ENCODE assay signal across 31 mouse cellular contexts in the genomic region with DNA sequence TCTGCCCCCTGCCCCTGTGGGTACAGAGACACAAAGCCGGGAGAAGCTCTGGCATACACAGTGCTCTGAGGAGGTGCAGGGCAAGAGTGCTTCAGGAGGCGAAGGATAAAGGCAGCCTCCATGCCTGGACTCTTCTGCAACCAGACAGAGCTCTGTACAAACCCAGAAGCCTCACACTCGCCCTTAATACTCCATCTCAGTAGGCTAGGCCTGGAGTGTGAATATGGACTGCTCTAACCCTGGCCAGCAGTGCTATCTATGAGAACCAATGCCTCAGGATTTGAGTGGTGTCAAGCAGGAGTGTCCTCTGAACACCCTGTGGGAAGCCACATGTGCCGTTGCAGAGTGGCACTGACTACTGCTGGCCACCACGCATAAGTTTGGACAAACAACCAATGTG. TPM values are rescaled to one million over a fixed set of nuclear protein-coding genes. Genes with fewer than 3 reads are reported as not detected.
DNase-seq lines count a peak whose midpoint lies in the region; ATAC-seq and TF ChIP-seq lines count a peak whose summit lies in the region.
"Had no signal": no experiment of that assay in that cellular context is flagged by ENCODE, and none has a peak within 500 bp of the region (broad histone marks: within the 10 kb centered on the region; RNA-seq: fewer than 3 reads in every experiment).

No protein-coding gene starts in this region.

- intact Hi-C loops in gastrocnemius, adult 2 months (cut with DNase I): no loop called here

- ATAC-seq in hindbrain, postnatal 0 days: no peak
- no peak for ATAC-seq in hindbrain, embryonic 11.5 days (ENCODE audit: low FRiP score)
- no peak for ATAC-seq in embryonic facial prominence, embryonic 15.5 days (ENCODE audit: insufficient number of reproducible peaks, low FRiP score, low TSS enrichment, low read depth)
- no peak for ATAC-seq in limb, embryonic 15.5 days (ENCODE audit: insufficient number of reproducible peaks, low FRiP score, low TSS enrichment, low read depth)
- ATAC-seq: forebrain, postnatal 0 days; inflammation-experienced regulatory T-cells, adult 6 months; Patski had no signal

- H3K9me3 ChIP-seq in hindbrain, postnatal 0 days (ENCODE audit: low read length): no peaks in the 10 kb centered on the region
- H3K9me3 ChIP-seq in hindbrain, embryonic 11.5 days (ENCODE audit: control insufficient read depth, low read length): no peaks in the 10 kb centered on the region
- H3K9me3 ChIP-seq in embryonic facial prominence, embryonic 15.5 days (replicated peaks): no peaks in the 10 kb centered on the region
- no peaks in the 10 kb centered on the region for H3K9me3 ChIP-seq in limb, embryonic 15.5 days
- H3K9me3 ChIP-seq: heart, embryonic 10.5 days; lung, embryonic 15.5 days; neural tube, embryonic 13.5 days; stomach, embryonic 15.5 days had no signal

- H3K9ac ChIP-seq in hindbrain, postnatal 0 days (replicated peaks; ENCODE audit: low read length): no peak overlapping the region
- no peak overlapping the region for H3K9ac ChIP-seq in hindbrain, embryonic 11.5 days (ENCODE audit: low read depth, low read length)
- H3K9ac ChIP-seq in embryonic facial prominence, embryonic 15.5 days: no peak overlapping the region
- no peak overlapping the region; the same call in 1 of the 2 replicates for H3K9ac ChIP-seq in limb, embryonic 15.5 days
- H3K9ac ChIP-seq: forebrain, postnatal 0 days; lung, embryonic 15.5 days; midbrain, embryonic 12.5 days; neural tube, embryonic 13.5 days; stomach, embryonic 15.5 days had no signal

- H3K4me3 ChIP-seq in gastrocnemius, adult 2 months: no peak overlapping the region
- no peak overlapping the region for H3K4me3 ChIP-seq in hindbrain, postnatal 0 days (ENCODE audit: low read length)
- no peak overlapping the region for H3K4me3 ChIP-seq in hindbrain, embryonic 11.5 days (ENCODE audit: low read depth, low read length)
- H3K4me3 ChIP-seq in embryonic facial prominence, embryonic 15.5 days (replicated peaks): no peak overlapping the region
- H3K4me3 ChIP-seq in limb, embryonic 15.5 days: no peak overlapping the region
- H3K4me3 ChIP-seq: forebrain, embryonic 10.5 days; heart, embryonic 10.5 days; lung, embryonic 15.5 days; midbrain, embryonic 12.5 days; myocyte; neural tube, embryonic 13.5 days; stomach, embryonic 15.5 days had no signal

- peaks cover 27% of the 10 kb centered on the region for H3K4me1 ChIP-seq in hindbrain, postnatal 0 days (ENCODE audit: insufficient read depth, low read length)
- H3K4me1 ChIP-seq in hindbrain, embryonic 11.5 days (replicated peaks; ENCODE audit: control insufficient read depth, insufficient read depth, low read length): no peaks in the 10 kb centered on the region
- peaks cover 68% of the 10 kb centered on the region for H3K4me1 ChIP-seq in embryonic facial prominence, embryonic 15.5 days
- H3K4me1 ChIP-seq in limb, embryonic 15.5 days: peaks cover 60% of the 10 kb centered on the region

- no peak overlapping the region for H3K4me2 ChIP-seq in hindbrain, postnatal 0 days (ENCODE audit: low read depth, low read length)
- no peak overlapping the region for H3K4me2 ChIP-seq in hindbrain, embryonic 11.5 days (replicated peaks; ENCODE audit: low read depth, low read length)
- H3K4me2 ChIP-seq in embryonic facial prominence, embryonic 15.5 days (replicated peaks): no peak overlapping the region
- no peak overlapping the region for H3K4me2 ChIP-seq in limb, embryonic 15.5 days
- H3K4me2 ChIP-seq: liver, embryonic 11.5 days; lung, embryonic 15.5 days; midbrain, embryonic 12.5 days; neural tube, embryonic 13.5 days; stomach, embryonic 15.5 days had no signal

- DNase-seq in gastrocnemius, adult 2 months: peak; percentile 13
- no peak for DNase-seq in gastrocnemius, postnatal 4 days (ENCODE audit: low spot score in 2 of 2)
- DNase-seq in hindbrain, postnatal 0 days (ENCODE audit: low spot score): no peak
- no peak for DNase-seq in hindbrain, embryonic 11.5 days (ENCODE audit: low spot score)
- no peak for DNase-seq in kidney, postnatal 10 days
- DNase-seq: adrenal gland, postnatal 36 days; cerebellum, adult 18-20 months; forebrain, postnatal 0 days; gastrocnemius, postnatal 10 days; kidney, adult 11 months; kidney, postnatal 4 days; layer of hippocampus, adult 9-11 months; retina, postnatal 1 day; right cerebral cortex, postnatal 14 days had no signal

- peak overlapping the region; percentile 85 for H3K27ac ChIP-seq in gastrocnemius, adult 2 months
- peak overlapping the region; percentile 86; the same call in 1 of the 2 replicates for H3K27ac ChIP-seq in hindbrain, postnatal 0 days
- H3K27ac ChIP-seq in hindbrain, embryonic 11.5 days (ENCODE audit: low read depth, low read length): no peak overlapping the region
- H3K27ac ChIP-seq in embryonic facial prominence, embryonic 15.5 days (replicated peaks): peak overlapping the region; percentile 89; the same call in 1 of the 2 replicates
- H3K27ac ChIP-seq in limb, embryonic 15.5 days: peak overlapping the region; percentile 64; the same call in 1 of the 2 replicates
- H3K27ac ChIP-seq: forebrain, embryonic 10.5 days; heart, embryonic 10.5 days; lung, embryonic 15.5 days; midbrain, embryonic 12.5 days had no signal

- no peak for TF ChIP-seq CTCF in gastrocnemius, adult 2 months (IDR thresholded peaks at IDR 0.05)
- no peak for TF ChIP-seq CTCF in hindbrain, postnatal 0 days (IDR thresholded peaks at IDR 0.05; ENCODE audit: low read depth)

- H3K36me3 ChIP-seq in hindbrain, postnatal 0 days (ENCODE audit: insufficient read depth, low read length): no peaks in the 10 kb centered on the region
- H3K36me3 ChIP-seq in hindbrain, embryonic 11.5 days (ENCODE audit: control insufficient read depth, insufficient read depth, low read length): no peaks in the 10 kb centered on the region; the same call in 1 of the 2 replicates
- H3K36me3 ChIP-seq in embryonic facial prominence, embryonic 15.5 days: peaks cover 20% of the 10 kb centered on the region
- H3K36me3 ChIP-seq in limb, embryonic 15.5 days: peaks cover 41% of the 10 kb centered on the region
- H3K36me3 ChIP-seq: stomach, embryonic 15.5 days had no signal

- H3K27me3 ChIP-seq in hindbrain, postnatal 0 days (ENCODE audit: insufficient read depth, low read length): no peaks in the 10 kb centered on the region
- no peaks in the 10 kb centered on the region for H3K27me3 ChIP-seq in hindbrain, embryonic 11.5 days (ENCODE audit: control insufficient read depth, insufficient read depth, low read length)
- no peaks in the 10 kb centered on the region for H3K27me3 ChIP-seq in embryonic facial prominence, embryonic 15.5 days
- no peaks in the 10 kb centered on the region for H3K27me3 ChIP-seq in limb, embryonic 15.5 days
- H3K27me3 ChIP-seq: lung, embryonic 15.5 days; midbrain, embryonic 12.5 days; neural tube, embryonic 13.5 days; Patski; stomach, embryonic 15.5 days had no signal

- WGBS in hindbrain, postnatal 0 days: 84% methylated on average over 5 of the region's 5 CpGs
- WGBS in hindbrain, embryonic 11.5 days: 90% methylated on average over 5 of the region's 5 CpGs
- 85% methylated on average over 5 of the region's 5 CpGs for WGBS in embryonic facial prominence, embryonic 15.5 days
- 93% methylated on average over 5 of the region's 5 CpGs for WGBS in limb, embryonic 15.5 days

RNA-seq across cellular contexts. Expression of a gene that starts 13.4 kb away (rescaled TPM):
- 1 to 10 TPM; 1.0 to 1.1 TPM for total RNA-seq in gastrocnemius, adult 2 months (2021)
- total RNA-seq in gastrocnemius, postnatal 4 days (2021): 1 to 10 TPM; 3.2 to 4.3 TPM
- total RNA-seq in hindbrain, postnatal 0 days (2014; rRNA removed): 0.31 and 1.2 TPM in 2 replicates
- polyA plus RNA-seq in hindbrain, postnatal 0 days (2015; fragmentation: Nextera tagmentation; extraction: Ambion mirVana): 0.20 and 0.47 TPM in 2 replicates
- 0.37 and 0.42 TPM in 2 replicates for polyA plus RNA-seq in hindbrain, embryonic 11.5 days (2014; fragmentation: Nextera tagmentation; extraction: Ambion mirVana)
- 0.59 and 0.64 TPM in 2 replicates for polyA plus RNA-seq in embryonic facial prominence, embryonic 15.5 days (2015; fragmentation: Nextera tagmentation; extraction: Ambion mirVana)
- polyA plus RNA-seq in limb, embryonic 15.5 days (2015; fragmentation: Nextera tagmentation; extraction: Ambion mirVana): 1.2 and 1.5 TPM in 2 replicates
- total RNA-seq: common myeloid progenitor, adult 5-6 weeks; granulocyte monocyte progenitor cell, adult 5-6 weeks; megakaryocyte progenitor cell, adult 5-6 weeks; MEL had no signal
- polyA plus RNA-seq: liver, embryonic 11.5 days; liver, embryonic 16.5 days had no signal

RNA-seq across cellular contexts. Expression of a gene that starts 26.6 kb away (rescaled TPM):
- 100 to 1,000 TPM in 1 of 2 experiments, 10 to 100 TPM in 1; 70.1 to 115 TPM for total RNA-seq in gastrocnemius, adult 2 months (2021)
- total RNA-seq in gastrocnemius, postnatal 4 days (2021): 100 to 1,000 TPM; 211 to 244 TPM
- total RNA-seq in hindbrain, postnatal 0 days (2014; rRNA removed): 164 and 170 TPM in 2 replicates
- 102 and 118 TPM in 2 replicates for polyA plus RNA-seq in hindbrain, postnatal 0 days (2015; fragmentation: Nextera tagmentation; extraction: Ambion mirVana)
- polyA plus RNA-seq in hindbrain, embryonic 11.5 days (2014; fragmentation: Nextera tagmentation; extraction: Ambion mirVana): 39.5 and 41.2 TPM in 2 replicates
- polyA plus RNA-seq in embryonic facial prominence, embryonic 15.5 days (2015; fragmentation: Nextera tagmentation; extraction: Ambion mirVana): 163 and 170 TPM in 2 replicates
- polyA plus RNA-seq in limb, embryonic 15.5 days (2015; fragmentation: Nextera tagmentation; extraction: Ambion mirVana): 140 and 168 TPM in 2 replicates
- total RNA-seq: MEL had no signal

RNA-seq across cellular contexts. Expression of a gene that starts 38.9 kb away (rescaled TPM):
- total RNA-seq in gastrocnemius, adult 2 months (2021): 10 to 100 TPM; 15.7 to 17.4 TPM
- 10 to 100 TPM; 14.8 to 16.6 TPM for total RNA-seq in gastrocnemius, postnatal 4 days (2021)
- 19.7 and 20.6 TPM in 2 replicates for total RNA-seq in hindbrain, postnatal 0 days (2014; rRNA removed)
- polyA plus RNA-seq in hindbrain, postnatal 0 days (2015; fragmentation: Nextera tagmentation; extraction: Ambion mirVana): 12.6 and 12.8 TPM in 2 replicates
- 9.8 and 9.9 TPM in 2 replicates for polyA plus RNA-seq in hindbrain, embryonic 11.5 days (2014; fragmentation: Nextera tagmentation; extraction: Ambion mirVana)
- polyA plus RNA-seq in embryonic facial prominence, embryonic 15.5 days (2015; fragmentation: Nextera tagmentation; extraction: Ambion mirVana): 23.2 and 25.4 TPM in 2 replicates
- 21.0 and 21.3 TPM in 2 replicates for polyA plus RNA-seq in limb, embryonic 15.5 days (2015; fragmentation: Nextera tagmentation; extraction: Ambion mirVana)
